Mouse (Mus musculus): ENCODE measurements around the gene Erf. TPM values are rescaled to one million over a fixed set of nuclear protein-coding genes. Genes with fewer than 3 reads are reported as not detected.
A peak's percentile ranks its signal among the peaks of the same experiment; 100 is the strongest.

The Erf gene
- polyA plus RNA-seq, 1 experiment from 2014 or later, result 22.6 TPM

DNA sequence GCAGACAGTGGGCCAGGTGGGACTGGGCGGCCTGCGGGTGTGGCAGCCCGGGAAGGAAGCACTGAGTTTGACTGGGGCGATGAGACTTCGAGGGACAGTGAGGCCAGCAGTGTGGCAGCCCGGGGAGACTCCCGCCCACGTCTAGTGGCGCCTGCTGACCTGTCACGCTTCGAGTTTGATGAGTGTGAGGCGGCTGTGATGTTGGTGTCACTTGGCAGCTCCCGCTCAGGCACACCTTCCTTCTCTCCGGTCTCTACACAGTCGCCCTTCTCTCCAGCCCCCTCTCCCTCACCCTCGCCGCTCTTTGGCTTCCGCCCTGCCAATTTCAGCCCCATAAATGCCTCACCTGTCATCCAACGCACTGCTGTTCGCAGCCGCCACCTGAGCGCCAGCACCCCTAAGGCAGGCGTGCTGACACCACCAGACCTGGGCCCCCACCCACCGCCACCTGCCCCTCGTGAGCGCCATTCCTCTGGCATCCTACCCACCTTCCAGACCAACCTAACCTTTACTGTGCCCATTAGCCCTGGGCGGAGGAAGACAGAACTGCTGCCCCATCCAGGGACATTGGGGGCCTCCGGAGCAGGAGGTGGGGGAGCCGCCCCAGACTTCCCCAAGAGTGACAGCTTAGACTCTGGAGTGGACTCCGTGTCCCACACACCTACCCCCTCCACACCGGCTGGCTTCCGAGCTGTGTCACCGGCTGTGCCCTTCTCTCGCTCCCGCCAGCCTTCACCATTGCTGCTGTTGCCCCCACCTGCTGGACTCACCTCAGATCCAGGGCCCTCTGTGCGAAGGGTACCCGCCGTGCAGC is 22.1 kb upstream of the Erf start:
- Histone ChIP-seq H3K4me2 (ENCODE audit: low read depth, low read length) (no peak overlapping the region), H3K4me1 (ENCODE audit: control insufficient read depth, insufficient read depth, low read length) (peaks cover 8% of the 10 kb centered on the region; the same call in 1 of the 2 replicates), H3K27me3 (ENCODE audit: control insufficient read depth, insufficient read depth, low read length) (no peaks in the 10 kb centered on the region), H3K36me3 (replicated peaks; ENCODE audit: control insufficient read depth, insufficient read depth, low read depth, low read length) (peaks cover 4% of the 10 kb centered on the region; the same call in 1 of the 2 replicates), H3K27ac (replicated peaks; ENCODE audit: low read depth, low read length) (no peak overlapping the region), H3K9me3 (replicated peaks; ENCODE audit: control insufficient read depth, low read length) (no peaks in the 10 kb centered on the region), H3K4me3 (ENCODE audit: low read depth, low read length) (no peak overlapping the region), H3K9ac (replicated peaks; ENCODE audit: low read length) (no peak overlapping the region)
- WGBS, result 89% methylated on average over 38 of the region's 38 CpGs
- no peak for DNase-seq (ENCODE audit: low spot score)
- no peak for ATAC-seq (replicated peaks; ENCODE audit: insufficient number of reproducible peaks, low FRiP score, low TSS enrichment, low read depth)

DNA sequence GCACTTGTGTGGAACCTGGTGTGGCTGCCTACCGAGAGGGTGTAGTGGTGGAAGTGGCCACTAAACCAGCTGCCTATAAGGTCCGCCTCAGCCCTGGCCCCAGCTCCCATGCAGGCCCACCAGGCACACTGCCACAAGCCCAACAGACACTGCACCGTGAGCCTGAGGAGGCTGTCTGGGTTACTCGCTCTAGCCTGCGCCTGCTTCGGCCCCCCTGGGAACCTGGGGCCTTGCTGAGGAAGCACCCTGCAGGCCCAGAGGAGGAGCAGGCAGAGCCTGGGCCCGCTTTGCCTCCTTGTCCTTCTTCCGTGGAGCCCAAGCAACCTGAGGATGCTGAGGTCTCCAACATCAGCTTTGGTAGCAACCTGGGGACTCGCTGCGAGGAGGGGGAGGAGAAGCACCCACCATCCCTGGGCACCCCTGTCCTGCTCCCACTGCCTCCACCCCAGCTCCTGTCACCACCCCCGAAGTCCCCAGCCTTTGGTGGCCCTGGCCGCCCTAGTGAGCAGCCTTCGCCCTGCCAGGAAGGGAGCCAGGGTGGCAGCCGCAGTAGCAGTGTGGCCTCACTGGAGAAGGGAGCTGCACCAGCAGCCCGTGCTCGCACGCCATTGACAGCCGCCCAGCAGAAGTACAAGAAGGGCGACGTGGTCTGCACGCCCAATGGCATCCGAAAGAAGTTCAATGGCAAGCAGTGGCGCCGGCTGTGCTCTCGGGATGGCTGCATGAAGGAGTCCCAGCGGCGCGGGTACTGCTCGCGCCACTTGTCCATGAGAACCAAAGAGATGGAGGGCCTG is 21.3 kb upstream of the Erf start:
- Histone ChIP-seq H3K4me1 (ENCODE audit: control insufficient read depth, insufficient read depth, low read length) (peaks cover 5% of the 10 kb centered on the region; the same call in 1 of the 2 replicates), H3K27ac (replicated peaks; ENCODE audit: low read depth, low read length) (no peak overlapping the region), H3K4me3 (ENCODE audit: low read depth, low read length) (no peak overlapping the region), H3K4me2 (ENCODE audit: low read depth, low read length) (no peak overlapping the region), H3K36me3 (replicated peaks; ENCODE audit: control insufficient read depth, insufficient read depth, low read depth, low read length) (peaks cover 4% of the 10 kb centered on the region; the same call in 1 of the 2 replicates), H3K9ac (replicated peaks; ENCODE audit: low read length) (no peak overlapping the region), H3K27me3 (ENCODE audit: control insufficient read depth, insufficient read depth, low read length) (no peaks in the 10 kb centered on the region), H3K9me3 (replicated peaks; ENCODE audit: control insufficient read depth, low read length) (no peaks in the 10 kb centered on the region)
- WGBS, result 89% methylated on average over 29 of the region's 30 CpGs
- no peak for ATAC-seq (replicated peaks; ENCODE audit: insufficient number of reproducible peaks, low FRiP score, low TSS enrichment, low read depth)
- DNase-seq (ENCODE audit: low spot score), result no peak

DNA sequence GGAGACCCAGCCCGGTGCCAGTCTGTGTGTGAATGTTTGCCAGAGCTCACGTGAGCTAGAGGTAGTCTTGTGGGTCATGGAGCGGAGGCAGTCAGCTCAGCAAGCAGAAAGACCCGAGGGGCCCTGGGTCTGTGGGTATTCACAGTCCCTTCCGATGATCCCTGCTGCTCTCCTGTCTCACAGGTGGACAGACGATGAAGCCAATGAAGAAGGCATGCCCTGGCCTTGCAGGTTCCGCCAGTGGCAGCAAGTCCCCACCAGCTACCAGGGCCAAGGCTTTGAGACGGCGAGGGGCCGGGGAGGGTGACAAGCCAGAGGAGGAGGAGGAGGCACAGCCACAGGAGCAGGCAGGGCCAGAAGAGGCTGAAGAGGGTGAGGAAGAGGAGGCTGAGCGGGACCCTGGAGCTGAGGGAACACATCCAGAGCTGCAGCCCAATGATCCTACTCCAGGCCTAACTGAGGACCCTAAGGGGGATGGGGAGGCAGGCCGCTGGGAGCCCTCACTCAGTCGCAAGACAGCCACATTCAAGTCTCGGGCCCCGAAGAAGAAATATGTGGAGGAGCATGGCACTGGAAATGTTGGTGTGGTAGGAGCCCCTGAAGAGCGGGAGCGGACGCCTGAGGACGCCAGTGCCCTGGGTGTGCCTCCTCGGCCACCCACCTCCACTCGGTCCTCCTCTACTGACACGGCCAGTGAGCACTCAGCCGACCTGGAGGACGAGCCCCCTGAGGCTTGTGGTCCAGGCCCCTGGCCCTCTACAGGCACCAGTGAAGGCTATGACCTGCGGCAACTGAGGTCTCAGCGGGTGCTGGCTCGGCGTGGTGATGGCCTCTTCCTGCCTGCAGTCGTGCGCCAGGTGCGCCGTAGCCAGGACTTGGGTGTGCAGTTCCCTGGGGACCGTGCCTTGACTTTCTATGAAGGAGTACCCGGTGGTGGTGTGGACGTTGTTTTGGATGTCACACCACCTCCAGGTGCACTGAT is 20.4 kb upstream of the Erf start:
- Histone ChIP-seq H3K4me1 (ENCODE audit: control insufficient read depth, insufficient read depth, low read length) (peaks cover 5% of the 10 kb centered on the region; the same call in 1 of the 2 replicates), H3K9me3 (replicated peaks; ENCODE audit: control insufficient read depth, low read length) (no peaks in the 10 kb centered on the region), H3K27ac (replicated peaks; ENCODE audit: low read depth, low read length) (no peak overlapping the region), H3K36me3 (replicated peaks; ENCODE audit: control insufficient read depth, insufficient read depth, low read depth, low read length) (peaks cover 4% of the 10 kb centered on the region; the same call in 1 of the 2 replicates), H3K4me2 (ENCODE audit: low read depth, low read length) (no peak overlapping the region), H3K9ac (replicated peaks; ENCODE audit: low read length) (no peak overlapping the region), H3K27me3 (ENCODE audit: control insufficient read depth, insufficient read depth, low read length) (no peaks in the 10 kb centered on the region), H3K4me3 (ENCODE audit: low read depth, low read length) (no peak overlapping the region)
- 87% methylated on average over 35 of the region's 35 CpGs for WGBS
- ATAC-seq (replicated peaks; ENCODE audit: insufficient number of reproducible peaks, low FRiP score, low TSS enrichment, low read depth) (no peak), DNase-seq (ENCODE audit: low spot score) (no peak)

DNA sequence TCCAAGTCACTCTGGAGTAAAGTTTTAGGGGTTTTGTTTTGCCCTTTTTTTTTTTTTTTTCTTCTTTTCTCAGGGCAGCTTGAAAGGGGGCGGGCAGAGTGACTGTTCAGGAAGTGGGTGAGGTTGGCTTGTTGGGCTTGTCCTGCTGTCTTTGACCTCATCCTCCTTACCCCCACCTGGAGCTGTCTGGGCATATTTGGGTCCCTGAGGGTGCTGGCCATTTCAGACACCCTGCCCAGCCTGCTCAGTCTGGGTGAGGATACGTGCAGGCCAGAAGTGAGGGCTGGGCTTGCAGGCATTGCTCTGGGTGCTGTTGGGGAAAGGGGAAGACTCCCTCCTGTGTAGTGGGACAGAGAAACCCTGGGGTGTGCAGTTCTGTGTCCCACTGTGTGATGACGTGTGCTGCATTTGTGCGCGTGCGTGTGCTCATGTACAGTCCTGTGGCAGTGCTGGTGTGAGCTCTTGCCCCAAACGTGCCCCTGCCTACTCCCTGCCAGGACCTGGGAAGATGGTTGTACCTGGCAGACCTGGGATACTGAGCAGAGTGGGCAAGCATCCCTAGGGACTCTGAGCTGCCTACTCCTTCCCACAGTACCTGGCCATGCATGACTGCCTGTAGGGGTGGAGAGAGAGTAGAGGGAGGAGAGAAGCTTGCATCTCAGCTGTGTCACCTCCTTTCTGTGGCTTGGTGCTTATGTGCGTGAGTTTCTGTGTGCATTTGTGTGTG is 19.1 kb upstream of the Erf start:
- Histone ChIP-seq H3K27me3 (ENCODE audit: control insufficient read depth, insufficient read depth, low read length) (no peaks in the 10 kb centered on the region), H3K36me3 (replicated peaks; ENCODE audit: control insufficient read depth, insufficient read depth, low read depth, low read length) (peaks cover 4% of the 10 kb centered on the region; the same call in 1 of the 2 replicates), H3K9me3 (replicated peaks; ENCODE audit: control insufficient read depth, low read length) (no peaks in the 10 kb centered on the region), H3K9ac (replicated peaks; ENCODE audit: low read length) (0 out of 2 replicates have a peak overlapping the region, but pooled peaks have one; percentile 4), H3K4me3 (ENCODE audit: low read depth, low read length) (0 out of 2 replicates have a peak overlapping the region, but pooled peaks have one; percentile 3), H3K4me2 (ENCODE audit: low read depth, low read length) (no peak overlapping the region; the same call in 1 of the 2 replicates), H3K4me1 (ENCODE audit: control insufficient read depth, insufficient read depth, low read length) (peaks cover 5% of the 10 kb centered on the region; the same call in 1 of the 2 replicates), H3K27ac (replicated peaks; ENCODE audit: low read depth, low read length) (no peak overlapping the region)
- WGBS, result 90% methylated on average over 8 of the region's 8 CpGs
- no peak for DNase-seq (ENCODE audit: low spot score)
- no peak for ATAC-seq (replicated peaks; ENCODE audit: insufficient number of reproducible peaks, low FRiP score, low TSS enrichment, low read depth)

DNA sequence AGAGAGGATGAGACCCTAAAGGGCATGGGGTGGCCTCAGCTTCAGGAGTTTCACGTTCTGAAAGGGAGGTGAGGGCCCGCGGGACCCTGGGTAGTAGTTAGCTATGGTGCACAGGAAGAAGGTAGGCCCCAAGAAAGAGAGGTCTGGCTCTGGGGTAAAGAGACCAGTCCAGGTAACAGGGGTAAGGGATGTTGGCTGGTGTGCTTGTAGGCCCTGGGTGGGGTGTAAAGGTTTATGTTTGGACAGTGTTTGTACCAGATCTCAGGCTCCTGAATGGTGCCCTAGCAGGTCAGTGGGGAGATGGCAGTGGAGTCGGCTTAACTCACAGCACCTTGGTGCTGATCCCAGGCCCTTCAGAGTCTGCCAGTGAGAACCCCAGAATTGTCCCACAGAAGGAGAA is 18.5 kb upstream of the Erf start:
- peak overlapping the region; percentile 69 for H3K9ac ChIP-seq (replicated peaks; ENCODE audit: low read length)
- no peaks in the 10 kb centered on the region for H3K27me3 ChIP-seq (ENCODE audit: control insufficient read depth, insufficient read depth, low read length)
- peak overlapping the region; percentile 58 for H3K4me3 ChIP-seq (ENCODE audit: low read depth, low read length)
- peak overlapping the region; percentile 61 for H3K4me2 ChIP-seq (ENCODE audit: low read depth, low read length)
- H3K9me3 ChIP-seq (replicated peaks; ENCODE audit: control insufficient read depth, low read length), result no peaks in the 10 kb centered on the region
- DNase-seq (ENCODE audit: low spot score) (no peak), ATAC-seq (replicated peaks; ENCODE audit: insufficient number of reproducible peaks, low FRiP score, low TSS enrichment, low read depth) (no peak)
- H3K4me1 ChIP-seq (ENCODE audit: control insufficient read depth, insufficient read depth, low read length), result peaks cover 5% of the 10 kb centered on the region; the same call in 1 of the 2 replicates
- H3K27ac ChIP-seq (replicated peaks; ENCODE audit: low read depth, low read length), result no peak overlapping the region
- peaks cover 4% of the 10 kb centered on the region; the same call in 1 of the 2 replicates for H3K36me3 ChIP-seq (replicated peaks; ENCODE audit: control insufficient read depth, insufficient read depth, low read depth, low read length)
- 56% methylated on average over 4 of the region's 4 CpGs for WGBS

DNA sequence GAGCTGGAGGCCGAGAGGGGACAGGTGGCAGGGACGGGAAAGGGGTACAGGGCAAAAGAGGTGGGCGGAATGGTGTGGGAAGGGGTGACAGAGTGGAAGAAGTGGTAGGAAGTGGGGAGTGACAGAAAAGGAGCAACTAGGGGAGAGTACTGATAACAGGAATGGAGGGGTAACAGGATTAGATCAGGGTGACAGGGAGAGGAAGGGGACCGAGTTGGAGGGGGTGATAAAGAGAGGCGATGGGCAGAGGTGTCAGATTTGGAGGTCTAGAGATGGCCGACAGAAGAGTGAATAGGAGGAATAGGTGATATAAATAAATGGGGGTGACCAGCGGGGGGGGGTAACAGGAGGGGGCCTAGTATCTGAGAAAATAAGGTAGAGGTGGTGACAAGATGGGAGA is 18.0 kb upstream of the Erf start:
- no peak overlapping the region for H3K27ac ChIP-seq (replicated peaks; ENCODE audit: low read depth, low read length)
- peak overlapping the region; percentile 61 for H3K4me2 ChIP-seq (ENCODE audit: low read depth, low read length)
- H3K9me3 ChIP-seq (replicated peaks; ENCODE audit: control insufficient read depth, low read length), result no peaks in the 10 kb centered on the region
- H3K9ac ChIP-seq (replicated peaks; ENCODE audit: low read length), result peak overlapping the region; percentile 69
- peaks cover 4% of the 10 kb centered on the region; the same call in 1 of the 2 replicates for H3K36me3 ChIP-seq (replicated peaks; ENCODE audit: control insufficient read depth, insufficient read depth, low read depth, low read length)
- DNase-seq (ENCODE audit: low spot score) (no peak), ATAC-seq (replicated peaks; ENCODE audit: insufficient number of reproducible peaks, low FRiP score, low TSS enrichment, low read depth) (no peak)
- H3K4me3 ChIP-seq (ENCODE audit: low read depth, low read length), result peak overlapping the region; percentile 58
- 7% methylated on average over 7 of the region's 7 CpGs for WGBS
- peaks cover 5% of the 10 kb centered on the region; the same call in 1 of the 2 replicates for H3K4me1 ChIP-seq (ENCODE audit: control insufficient read depth, insufficient read depth, low read length)
- no peaks in the 10 kb centered on the region for H3K27me3 ChIP-seq (ENCODE audit: control insufficient read depth, insufficient read depth, low read length)

Measured in embryonic facial prominence, embryonic 11.5 days (tissue).